Mouse (Mus musculus) thymus, postnatal 25 days (tissue): ENCODE data around the gene E130114P18Rik.
A peak's percentile ranks its signal among the peaks of the same experiment; 100 is the strongest.

Experiments
- DNase-seq: peaks from one replicate; pipeline ENCODE4 v3.0.0; 2022

Gene E130114P18Rik

GRCm38 (mm10) chr4:97775494-97776265, 2.2 kb downstream of the E130114P18Rik start:
- DNase-seq: no peak

GRCm38 (mm10) chr4:97775059-97775458, 2.8 kb downstream of the E130114P18Rik start:
- peak; percentile 34 for DNase-seq

GRCm38 (mm10) chr4:97774446-97774950, 3.4 kb downstream of the E130114P18Rik start:
- DNase-seq: no peak

DNA sequence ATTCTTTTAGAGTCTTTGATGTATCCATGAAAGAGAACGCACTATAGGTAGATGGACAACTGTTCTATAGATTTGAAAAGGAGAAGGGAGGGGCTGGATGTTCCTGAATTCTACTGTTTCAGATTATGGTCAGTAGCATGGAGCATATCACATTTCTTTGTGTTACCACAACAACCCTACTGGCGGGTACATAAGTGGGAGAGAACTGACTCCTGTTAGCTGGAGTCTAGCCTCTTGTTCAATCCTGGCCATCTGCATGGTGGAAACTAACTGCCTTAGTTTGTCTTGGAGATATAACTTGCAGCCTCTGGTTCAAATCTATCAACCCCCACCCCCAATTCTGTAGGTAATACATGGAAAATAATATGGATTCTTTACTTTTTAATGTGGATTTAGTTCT, 4.1 kb downstream of the E130114P18Rik start:
- no peak for DNase-seq

GRCm38 (mm10) chr4:97773110-97773593, 4.7 kb downstream of the E130114P18Rik start:
- DNase-seq: peak; percentile 88

DNA sequence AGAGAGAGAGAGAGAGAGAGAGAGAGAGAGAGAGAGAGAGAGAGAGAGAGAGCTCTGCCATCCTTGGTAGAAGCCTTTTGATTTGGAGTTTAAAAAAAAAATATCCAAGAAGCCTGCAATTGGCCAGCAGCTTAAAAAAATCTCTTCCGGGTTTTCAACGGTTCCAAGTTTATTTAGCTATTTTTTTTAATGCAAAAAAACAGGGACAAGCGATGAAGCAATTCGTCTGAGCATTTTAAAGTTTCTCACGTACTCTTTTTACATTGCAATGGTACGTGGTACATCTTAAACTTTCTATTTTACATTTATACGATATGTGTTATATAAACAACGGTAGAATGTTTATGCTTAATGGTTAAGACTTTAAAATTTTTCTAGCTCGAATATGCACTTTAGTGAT, 5.2 kb downstream of the E130114P18Rik start, which contains the start of gene Nfia:
Nfia (plus strand) TSS at position 94 of the 400 bp plus-strand sequence.
- DNase-seq: no peak

GRCm38 (mm10) chr4:97772084-97772484, 5.8 kb downstream of the E130114P18Rik start:
- DNase-seq: peak; percentile 95

GRCm38 (mm10) chr4:97771426-97771825, 6.5 kb downstream of the E130114P18Rik start:
- DNase-seq: no peak

DNA sequence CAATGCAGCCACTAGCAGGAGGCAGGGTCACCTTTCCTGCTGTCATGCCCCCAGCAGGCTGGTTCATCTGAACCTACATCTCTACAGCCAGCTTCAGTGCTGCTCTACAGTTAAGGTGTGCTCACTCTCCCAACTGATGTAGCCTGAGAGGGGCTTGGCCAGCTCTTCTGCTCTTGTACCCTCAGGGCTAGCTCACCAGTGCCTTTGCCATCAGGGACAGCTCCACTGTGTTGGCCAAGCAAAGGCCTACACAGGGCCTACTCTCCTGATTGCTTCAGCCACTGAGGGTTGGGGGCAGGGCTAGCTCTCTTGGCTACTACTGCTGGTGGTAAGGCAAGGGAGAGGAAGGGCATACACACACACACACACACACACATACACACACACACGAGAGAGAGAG, 8.0 kb downstream of the E130114P18Rik start:
- no peak for DNase-seq

- no peak for DNase-seq
These were observed 10.4 kb downstream of the E130114P18Rik start for GRCm38 (mm10) chr4:97767516-97767915.

DNA sequence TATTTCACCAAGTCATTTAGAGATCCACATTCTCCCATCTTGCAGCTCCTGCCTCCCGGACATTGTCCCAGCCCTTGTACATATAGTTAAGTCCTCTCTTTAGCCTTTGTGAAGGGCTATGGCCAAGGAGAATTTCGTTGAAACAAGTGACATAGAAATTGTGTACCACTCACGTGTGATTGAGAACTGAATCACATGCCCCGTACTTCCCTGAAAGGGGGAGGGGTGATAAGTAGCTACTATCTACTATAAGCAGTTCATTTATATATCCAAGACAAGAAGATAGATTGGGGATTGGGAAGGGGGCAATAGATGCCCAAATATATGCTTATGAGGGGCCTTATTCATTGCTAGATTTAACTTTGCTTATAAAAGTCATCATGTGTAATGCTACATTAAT, 10.9 kb downstream of the E130114P18Rik start:
- DNase-seq: no peak

DNA sequence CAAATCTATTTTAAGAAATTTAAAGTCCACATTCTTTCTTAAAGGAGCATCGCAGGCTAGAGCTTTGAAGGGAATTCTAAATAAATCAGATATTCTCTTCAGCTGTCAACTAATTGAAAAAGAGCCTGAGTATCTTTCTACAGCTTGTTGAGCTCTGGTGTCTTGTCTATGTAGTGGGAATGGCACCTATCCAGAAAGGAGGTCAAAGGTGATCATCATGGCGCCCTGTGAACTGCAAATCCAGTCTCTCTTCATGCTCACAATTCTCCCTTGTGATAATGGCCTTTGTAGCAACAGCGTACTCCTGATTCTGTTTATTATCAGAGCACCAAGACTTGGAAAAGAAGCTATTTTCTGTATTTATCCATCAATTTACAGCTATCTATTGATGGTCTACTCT, 11.8 kb downstream of the E130114P18Rik start:
- no peak for DNase-seq

- DNase-seq: no peak
These were observed 12.4 kb downstream of the E130114P18Rik start for GRCm38 (mm10) chr4:97765341-97766020.

DNA sequence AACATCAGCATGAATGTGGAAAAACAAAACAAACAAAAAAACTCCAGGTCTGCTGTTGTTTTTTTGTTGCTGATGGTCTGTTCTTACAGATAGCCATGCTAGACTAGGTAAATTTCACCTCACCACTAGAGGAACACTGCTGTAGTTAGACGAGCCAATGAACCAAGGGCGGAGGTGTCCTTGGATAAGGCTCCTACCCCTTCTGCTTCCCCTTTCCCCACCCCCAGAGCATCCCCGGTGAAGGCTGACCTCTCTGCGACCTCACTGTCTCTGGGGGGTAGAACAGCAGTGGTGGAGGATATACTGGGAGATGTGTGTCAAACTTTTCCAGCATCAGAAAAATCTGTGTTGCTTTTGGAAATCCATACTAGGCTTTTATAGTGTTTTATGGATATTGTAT, 13.3 kb downstream of the E130114P18Rik start:
- DNase-seq: no peak

DNA sequence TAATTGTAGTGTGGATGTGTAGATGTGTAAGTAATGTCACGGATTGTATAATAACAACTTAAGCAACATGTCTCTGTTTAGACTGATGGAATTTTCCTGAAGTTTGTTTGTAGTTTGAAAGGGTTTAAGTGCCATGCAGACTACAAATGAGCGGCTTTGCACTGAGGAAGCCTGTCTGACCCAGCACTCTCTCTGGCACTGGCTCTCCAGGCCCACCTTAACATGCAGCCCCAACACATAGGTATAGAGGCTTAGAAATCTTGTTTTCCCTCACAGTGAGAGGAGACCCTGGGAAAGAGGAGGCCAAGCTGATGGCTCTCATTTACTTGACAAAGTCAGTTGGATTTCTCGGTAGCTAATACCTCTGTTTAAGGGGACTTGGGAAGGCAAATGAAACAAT, 19.2 kb downstream of the E130114P18Rik start:
- no peak for DNase-seq

GRCm38 (mm10) chr4:97757978-97758461, 19.9 kb downstream of the E130114P18Rik start:
- DNase-seq: no peak

DNA sequence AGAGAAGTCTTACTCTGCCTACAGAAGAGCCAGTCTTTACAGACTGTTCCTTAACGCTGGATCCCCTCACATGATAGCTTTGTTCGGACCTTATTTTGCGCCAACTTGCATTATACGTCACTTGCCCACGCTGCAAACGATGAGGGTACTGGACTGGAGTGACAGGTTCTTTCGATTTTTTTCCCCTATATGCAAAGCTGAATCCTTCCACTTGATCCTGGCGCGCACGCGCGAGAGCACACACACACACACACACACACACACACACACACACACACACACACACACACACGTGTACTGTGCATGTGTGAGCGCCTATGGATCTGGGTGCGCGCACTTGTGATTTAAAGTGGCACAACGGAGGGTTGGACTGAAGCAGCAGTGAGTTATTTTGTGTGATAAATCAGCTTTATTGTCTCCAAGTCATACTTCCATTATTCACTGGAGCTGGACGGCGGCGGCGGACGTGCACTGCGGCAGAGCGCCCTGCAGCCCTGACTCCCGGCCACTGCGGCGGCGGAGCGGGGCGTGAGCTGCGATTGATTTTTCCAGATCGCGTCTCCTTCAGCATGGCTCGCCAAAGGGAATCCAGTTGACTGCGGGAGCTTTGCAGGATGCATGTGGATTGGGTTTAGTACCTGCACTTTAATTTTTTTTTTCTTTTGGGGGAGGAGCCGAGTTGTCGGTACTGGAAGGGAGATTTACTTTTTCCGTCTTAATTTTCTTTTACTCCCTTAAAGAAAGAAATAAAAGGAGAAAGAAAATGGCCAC, 20.5 kb downstream of the E130114P18Rik start:
- DNase-seq: peak; percentile 39

- DNase-seq: no peak
These were observed 23.6 kb downstream of the E130114P18Rik start for GRCm38 (mm10) chr4:97754241-97754640.

- no peak for DNase-seq
These were observed 24.4 kb downstream of the E130114P18Rik start for GRCm38 (mm10) chr4:97753521-97753920.

DNA sequence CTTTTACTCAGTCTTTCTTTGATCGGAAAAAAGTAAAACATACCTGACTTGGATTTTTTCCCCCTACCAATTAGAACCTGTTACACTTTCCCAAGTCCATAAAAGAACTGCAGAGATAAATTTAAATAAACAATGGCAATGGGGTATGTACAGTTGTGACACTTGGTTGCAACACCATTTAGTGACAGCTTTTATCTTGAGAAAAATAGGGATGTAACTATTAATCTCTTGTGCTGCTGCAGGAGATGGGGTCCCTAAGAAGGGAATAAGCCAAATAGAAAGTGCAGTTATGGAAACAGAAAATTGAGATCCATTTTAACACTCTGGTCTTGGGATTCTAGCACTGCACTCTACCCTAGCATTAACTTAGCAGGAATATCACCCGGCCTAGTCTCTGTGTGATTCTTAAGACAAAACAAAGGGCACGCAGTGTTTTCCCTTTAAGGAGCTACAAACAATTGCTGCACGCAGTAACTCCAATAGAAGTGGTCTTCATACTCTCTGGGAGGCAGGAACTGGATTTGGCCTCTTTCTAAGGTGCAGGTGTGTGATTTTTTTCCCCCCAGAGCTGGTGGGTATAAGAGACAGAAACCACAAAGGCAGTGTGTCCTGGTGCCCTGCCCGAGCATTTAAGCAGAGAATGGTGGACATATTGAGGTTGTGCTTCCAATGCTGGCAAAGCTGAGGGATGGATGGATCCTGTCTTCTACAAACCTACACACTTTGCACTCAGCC, 25.4 kb downstream of the E130114P18Rik start:
- DNase-seq: no peak

DNA sequence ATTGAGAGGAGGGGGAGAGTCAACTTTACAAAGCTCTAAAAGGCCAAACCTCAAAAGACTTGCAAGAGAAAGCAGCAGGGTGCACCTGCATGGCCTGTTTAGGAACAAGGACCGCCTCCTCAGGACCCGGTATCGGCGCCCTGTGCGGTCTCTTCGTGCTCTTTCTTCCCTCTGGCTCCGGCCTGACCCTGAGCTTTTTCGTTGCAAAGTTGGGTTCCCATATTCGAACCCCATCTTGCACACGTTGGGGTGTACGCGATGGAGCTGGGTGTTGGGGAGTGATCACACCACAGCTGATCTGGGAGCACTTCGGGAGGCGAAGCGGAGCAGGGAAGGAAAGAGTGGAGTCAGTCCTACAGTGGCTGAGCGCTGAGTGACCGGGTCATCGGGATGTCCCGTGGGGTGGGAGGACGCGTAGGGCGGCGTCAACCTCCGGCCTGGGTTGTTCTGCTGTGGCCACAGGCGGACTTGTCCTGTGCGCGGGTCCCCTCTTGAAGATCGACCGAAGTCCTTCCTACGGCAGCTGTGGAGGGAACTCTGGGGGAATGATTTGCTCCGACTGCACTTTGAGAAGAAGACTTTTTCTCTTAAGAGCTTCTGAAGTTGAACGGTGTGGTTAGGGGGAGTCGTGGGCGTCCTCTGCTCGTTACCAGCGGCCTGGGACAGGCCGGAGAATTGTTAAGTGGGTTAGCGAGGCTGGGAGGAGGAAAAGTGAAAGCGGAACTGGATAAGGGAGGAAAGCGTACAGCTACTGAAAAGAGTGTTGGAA, 26.2 kb downstream of the E130114P18Rik start:
- DNase-seq: peak; percentile 47
